Mouse (Mus musculus) WW6 (cell line): ENCODE results near the gene E2f1.

Experiments used
- DNase-seq: peaks from one replicate; pipeline ENCODE4 v3.0.0-alpha.2; 2013; ENCODE audit warnings: low read depth, low spot score

Gene E2f1

GRCm38 (mm10) chr2:154583906-154584872, 14.5 kb upstream of the E2f1 start:
- DNase-seq: no peak

GRCm38 (mm10) chr2:154581421-154581820, 11.7 kb upstream of the E2f1 start:
- no peak for DNase-seq

- no peak for DNase-seq
These were observed 10.9 kb upstream of the E2f1 start for GRCm38 (mm10) chr2:154580586-154580985.

GRCm38 (mm10) chr2:154577744-154578067, 8.0 kb upstream of the E2f1 start:
- no peak for DNase-seq

GRCm38 (mm10) chr2:154576876-154577743, 7.4 kb upstream of the E2f1 start:
- DNase-seq: no peak

GRCm38 (mm10) chr2:154574271-154574670, 4.6 kb upstream of the E2f1 start:
- no peak for DNase-seq

- no peak for DNase-seq
These were observed 3.3 kb upstream of the E2f1 start for GRCm38 (mm10) chr2:154572996-154573395.

GRCm38 (mm10) chr2:154571976-154572375, 2.3 kb upstream of the E2f1 start:
- DNase-seq: no peak

GRCm38 (mm10) chr2:154571266-154571665, 1.6 kb upstream of the E2f1 start:
- no peak for DNase-seq

GRCm38 (mm10) chr2:154570666-154571065, 974 bp upstream of the E2f1 start:
- no peak for DNase-seq

- DNase-seq: no peak
These were observed 482 bp downstream of the E2f1 start for GRCm38 (mm10) chr2:154569071-154569748.

GRCm38 (mm10) chr2:154568329-154569070, 1.2 kb downstream of the E2f1 start:
- DNase-seq: no peak

- DNase-seq: no peak
These were observed 1.9 kb downstream of the E2f1 start for GRCm38 (mm10) chr2:154567766-154568165.

- DNase-seq: no peak
These were observed 3.1 kb downstream of the E2f1 start for GRCm38 (mm10) chr2:154566641-154567040.

- no peak for DNase-seq
These were observed 4.1 kb downstream of the E2f1 start for GRCm38 (mm10) chr2:154565562-154565961.

GRCm38 (mm10) chr2:154563612-154564170, 6.0 kb downstream of the E2f1 start:
- DNase-seq: no peak

- DNase-seq: no peak
These were observed 11.2 kb downstream of the E2f1 start, which contains the start of gene Necab3 for GRCm38 (mm10) chr2:154558264-154559039. Necab3 (minus strand) TSS chr2:154558890.

GRCm38 (mm10) chr2:154557184-154557832, 12.4 kb downstream of the E2f1 start:
- no peak for DNase-seq

GRCm38 (mm10) chr2:154555235-154555634, 14.5 kb downstream of the E2f1 start:
- DNase-seq: no peak
